Mouse (Mus musculus): ENCODE measurements around the gene Mbnl2. TPM values are rescaled to one million over a fixed set of nuclear protein-coding genes. Genes with fewer than 3 reads are reported as not detected.
A peak's percentile ranks its signal among the peaks of the same experiment; 100 is the strongest.

Gene Mbnl2
- polyA plus RNA-seq, 1 experiment from 2014 or later: 111 TPM

DNA sequence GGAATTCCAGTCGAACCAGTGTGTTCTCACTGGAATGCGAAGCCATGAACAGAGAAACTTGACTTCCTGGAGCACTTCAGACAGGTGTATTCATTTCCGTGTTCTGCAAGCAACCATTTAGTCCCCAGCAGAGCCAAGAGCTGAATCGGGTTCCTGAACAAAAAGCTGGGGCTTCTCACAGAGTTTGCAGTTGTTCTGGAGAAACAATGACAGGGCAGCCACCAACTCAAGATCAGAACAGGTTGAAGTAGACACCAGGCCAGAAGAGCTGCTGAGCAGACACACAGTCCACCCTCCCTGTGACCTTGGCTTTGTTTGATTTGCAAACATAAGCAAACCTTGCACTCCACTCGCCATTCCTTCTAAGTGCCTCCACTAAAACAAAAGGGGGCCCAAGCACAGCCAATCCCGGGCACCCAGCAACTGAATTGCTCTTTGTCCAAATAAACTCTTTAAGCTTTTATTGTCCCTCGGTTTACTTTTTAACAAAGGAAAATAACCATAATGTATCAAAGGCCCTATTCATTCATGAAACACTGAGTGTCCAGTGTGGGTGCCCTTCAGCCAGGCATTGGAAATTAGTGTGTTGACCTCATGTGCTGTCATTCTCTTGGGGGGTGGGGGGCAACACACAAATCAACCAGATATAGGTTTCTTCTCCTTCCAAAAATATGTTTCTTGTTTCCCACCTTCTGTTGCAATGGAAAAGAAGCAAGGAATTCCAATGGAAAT lies 62.4 kb downstream of the Mbnl2 start:
- peak overlapping the region; percentile 12 for H3K4me2 ChIP-seq (replicated peaks)
- H3K9ac ChIP-seq: no peak overlapping the region
- peaks cover 42% of the 10 kb centered on the region for H3K4me1 ChIP-seq (replicated peaks)
- 25% methylated on average over 7 of the region's 7 CpGs for WGBS
- H3K27me3 ChIP-seq (replicated peaks): no peaks in the 10 kb centered on the region
- H3K9me3 ChIP-seq: no peaks in the 10 kb centered on the region
- ATAC-seq: peak; percentile 87
- no peaks in the 10 kb centered on the region; the same call in 1 of the 2 replicates for H3K36me3 ChIP-seq
- peak overlapping the region; percentile 79 for H3K27ac ChIP-seq
- no peak overlapping the region for H3K4me3 ChIP-seq (replicated peaks)

DNA sequence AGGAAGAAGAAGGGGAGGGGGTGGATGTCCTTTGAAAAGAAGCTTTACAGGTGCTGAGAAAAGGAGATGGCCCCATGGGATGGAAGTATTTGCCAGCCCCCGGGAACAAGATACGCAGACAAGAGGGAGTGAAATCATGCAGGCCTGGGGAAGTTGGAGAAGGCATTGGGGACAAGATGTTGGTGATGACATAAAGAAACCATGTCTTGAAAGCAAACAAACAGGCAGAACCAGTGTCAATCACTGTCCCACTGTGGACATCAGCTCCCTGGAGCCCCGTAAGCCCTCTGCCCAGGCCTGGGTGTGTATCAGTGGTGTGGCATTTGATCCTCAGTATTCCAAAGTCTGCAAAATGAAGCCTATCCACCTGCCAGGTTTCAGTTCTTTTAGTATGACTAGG lies 63.2 kb downstream of the Mbnl2 start:
- Histone ChIP-seq H3K36me3 (no peaks in the 10 kb centered on the region; the same call in 1 of the 2 replicates), H3K27me3 (replicated peaks) (no peaks in the 10 kb centered on the region), H3K9ac (no peak overlapping the region), H3K4me3 (replicated peaks) (no peak overlapping the region), H3K27ac (peak overlapping the region; percentile 79), H3K4me2 (replicated peaks) (no peak overlapping the region), H3K9me3 (no peaks in the 10 kb centered on the region), H3K4me1 (replicated peaks) (peaks cover 38% of the 10 kb centered on the region)
- 62% methylated on average over 3 of the region's 3 CpGs for WGBS
- ATAC-seq: no peak

DNA sequence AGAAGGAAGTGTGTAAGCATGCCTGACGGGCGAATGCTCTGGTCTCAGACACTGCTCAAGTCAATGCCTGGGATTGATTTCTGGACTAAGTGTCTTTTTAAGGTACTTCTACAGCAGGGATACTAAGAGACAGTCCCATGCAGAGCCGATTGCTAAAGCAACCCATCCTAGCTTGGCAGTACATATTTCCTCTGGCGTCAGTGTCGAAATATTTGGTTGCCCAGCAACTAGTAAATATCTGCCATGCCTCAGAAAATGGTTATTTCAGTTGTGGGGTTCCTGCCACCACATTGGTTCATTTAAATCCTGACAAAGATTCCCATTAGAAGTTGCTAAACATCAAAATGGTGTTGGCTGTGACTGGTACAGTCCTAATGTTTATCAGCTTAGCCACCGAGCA lies 66.4 kb downstream of the Mbnl2 start:
- H3K4me3 ChIP-seq (replicated peaks): no peak overlapping the region
- no peaks in the 10 kb centered on the region for H3K9me3 ChIP-seq
- 67% methylated on average over 6 of the region's 6 CpGs for WGBS
- ATAC-seq: no peak
- no peaks in the 10 kb centered on the region for H3K27me3 ChIP-seq (replicated peaks)
- no peak overlapping the region for H3K9ac ChIP-seq
- H3K4me1 ChIP-seq (replicated peaks): peaks cover 20% of the 10 kb centered on the region
- H3K27ac ChIP-seq: 0 out of 2 replicates have a peak overlapping the region, but pooled peaks have one; percentile 1
- H3K36me3 ChIP-seq: peaks cover 9% of the 10 kb centered on the region; the same call in 1 of the 2 replicates
- no peak overlapping the region for H3K4me2 ChIP-seq (replicated peaks)

DNA sequence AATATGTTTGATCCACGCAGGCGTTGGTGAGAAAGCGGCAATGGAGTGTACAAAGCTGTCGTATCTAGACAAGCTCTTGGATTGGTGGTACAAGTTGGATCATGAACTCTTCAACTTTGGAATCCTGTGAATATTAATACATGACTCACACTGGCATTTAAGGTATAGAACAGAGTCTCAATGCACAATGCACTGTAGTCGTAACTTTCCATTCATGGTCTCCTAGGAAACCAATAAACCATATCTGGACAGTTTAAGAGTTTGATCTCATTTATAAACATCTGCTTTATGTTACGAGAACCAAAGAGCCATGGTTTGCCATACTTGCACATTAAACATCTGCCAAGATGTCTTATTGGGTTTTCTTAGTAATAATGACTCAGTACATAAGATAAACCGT lies 66.9 kb downstream of the Mbnl2 start:
- H3K9me3 ChIP-seq: no peaks in the 10 kb centered on the region
- ATAC-seq: peak; percentile 29
- peaks cover 17% of the 10 kb centered on the region for H3K4me1 ChIP-seq (replicated peaks)
- no peak overlapping the region for H3K4me3 ChIP-seq (replicated peaks)
- no peak overlapping the region for H3K4me2 ChIP-seq (replicated peaks)
- H3K36me3 ChIP-seq: peaks cover 9% of the 10 kb centered on the region; the same call in 1 of the 2 replicates
- 52% methylated on average over 7 of the region's 7 CpGs for WGBS
- H3K27me3 ChIP-seq (replicated peaks): no peaks in the 10 kb centered on the region
- H3K9ac ChIP-seq: no peak overlapping the region
- 0 out of 2 replicates have a peak overlapping the region, but pooled peaks have one; percentile 1 for H3K27ac ChIP-seq

DNA sequence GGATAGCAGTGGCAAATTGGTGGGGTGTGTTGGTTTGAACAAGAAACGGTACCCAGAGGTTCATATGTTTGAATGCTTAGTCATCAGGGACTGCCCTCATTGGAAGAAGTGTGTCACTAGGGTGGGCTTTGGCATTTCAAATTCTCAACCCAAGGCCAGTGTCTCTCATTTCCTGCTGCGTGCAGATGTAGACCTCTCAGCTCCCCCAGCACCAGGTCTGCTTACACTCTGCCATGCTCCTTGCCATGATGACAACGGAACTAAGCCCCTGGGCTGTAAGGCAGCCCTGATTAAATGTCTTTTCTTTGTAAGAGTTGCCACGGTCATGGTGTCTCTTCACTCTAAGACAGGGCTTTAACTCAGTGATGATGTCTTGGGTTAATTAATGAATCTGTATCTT lies 69.2 kb downstream of the Mbnl2 start:
- 92% methylated on average over 4 of the region's 4 CpGs for WGBS

DNA sequence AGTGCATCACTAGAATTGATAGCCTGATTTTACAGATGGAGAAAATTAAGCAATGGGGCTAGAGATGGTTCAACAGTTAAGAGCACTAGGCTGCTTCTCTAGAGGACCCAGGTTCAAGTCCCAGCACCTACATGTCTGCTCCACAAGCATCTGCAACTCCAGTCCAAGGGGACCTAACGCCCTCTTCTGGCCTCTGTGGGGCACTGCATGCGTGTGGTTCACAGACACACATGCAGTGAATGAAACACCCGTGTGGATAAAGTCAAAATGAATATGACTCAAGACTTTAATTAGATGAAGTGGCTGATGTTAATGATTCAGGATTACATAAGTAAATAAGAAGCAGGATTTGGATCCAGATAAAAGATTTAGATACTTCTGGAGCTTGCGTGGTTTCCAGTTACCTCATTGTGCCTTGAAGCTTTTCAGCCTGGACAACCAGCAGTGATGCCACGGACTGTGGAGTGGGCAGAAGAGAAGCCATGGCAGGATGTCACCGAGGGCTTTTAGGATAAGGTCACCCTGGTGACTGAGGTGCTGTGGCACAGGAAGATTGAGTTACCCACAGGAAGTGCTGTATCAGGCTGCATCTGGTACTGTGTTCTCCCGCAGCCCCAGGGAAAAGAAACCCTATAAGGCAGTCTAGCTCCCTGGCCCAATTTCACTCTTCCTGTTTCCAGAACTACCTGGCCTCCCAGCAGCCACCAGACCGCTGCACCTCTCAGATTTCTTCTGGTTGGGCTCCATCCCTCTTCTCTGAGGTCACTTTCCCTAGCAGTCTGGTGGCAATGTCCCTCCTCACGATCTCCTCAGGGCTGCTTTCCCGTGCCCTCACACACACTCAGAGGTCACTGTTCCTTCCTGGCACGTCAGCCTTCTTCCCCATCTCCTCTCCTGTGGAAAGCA lies 72.2 kb downstream of the Mbnl2 start:
- no peak overlapping the region for H3K4me2 ChIP-seq (replicated peaks)
- ATAC-seq: no peak
- H3K27me3 ChIP-seq (replicated peaks): no peaks in the 10 kb centered on the region
- H3K36me3 ChIP-seq: peaks cover 9% of the 10 kb centered on the region; the same call in 1 of the 2 replicates
- H3K9me3 ChIP-seq: no peaks in the 10 kb centered on the region
- no peak overlapping the region for H3K27ac ChIP-seq
- 82% methylated on average over 11 of the region's 11 CpGs for WGBS
- H3K9ac ChIP-seq: no peak overlapping the region
- H3K4me1 ChIP-seq (replicated peaks): peaks cover 9% of the 10 kb centered on the region
- H3K4me3 ChIP-seq (replicated peaks): no peak overlapping the region

More for the DNA sequence above, 69.2 kb downstream of the Mbnl2 start:
- H3K4me2 ChIP-seq (replicated peaks): no peak overlapping the region
- H3K4me3 ChIP-seq (replicated peaks): no peak overlapping the region
- H3K4me1 ChIP-seq (replicated peaks): peaks cover 7% of the 10 kb centered on the region; the same call in 1 of the 2 replicates
- no peaks in the 10 kb centered on the region for H3K9me3 ChIP-seq
- no peak for ATAC-seq
- H3K27me3 ChIP-seq (replicated peaks): no peaks in the 10 kb centered on the region
- H3K36me3 ChIP-seq: peaks cover 9% of the 10 kb centered on the region; the same call in 1 of the 2 replicates
- no peak overlapping the region for H3K9ac ChIP-seq
- no peak overlapping the region for H3K27ac ChIP-seq

DNA sequence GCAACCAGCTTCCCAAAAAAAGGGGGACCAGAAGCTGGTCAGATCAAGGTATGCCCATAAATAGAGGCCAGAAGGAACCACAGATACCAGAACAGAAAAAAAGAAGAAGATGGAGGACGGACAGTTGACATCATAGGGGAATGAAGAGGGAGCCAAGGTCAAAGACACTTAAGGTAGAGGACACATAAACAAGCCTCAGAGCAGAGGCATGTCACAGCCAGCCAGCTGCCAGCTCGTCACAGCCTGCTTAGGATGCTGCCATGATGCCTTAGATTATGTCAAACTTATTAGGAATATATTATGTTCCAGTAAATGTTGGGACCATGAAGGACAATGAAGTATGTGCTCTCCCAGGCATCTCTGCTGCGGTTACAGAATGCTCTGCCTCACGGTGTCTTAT lies 73.9 kb downstream of the Mbnl2 start:
- Histone ChIP-seq H3K9ac (no peak overlapping the region), H3K4me1 (replicated peaks) (peaks cover 23% of the 10 kb centered on the region), H3K27ac (no peak overlapping the region), H3K36me3 (peaks cover 9% of the 10 kb centered on the region; the same call in 1 of the 2 replicates), H3K4me3 (replicated peaks) (no peak overlapping the region), H3K4me2 (replicated peaks) (no peak overlapping the region), H3K27me3 (replicated peaks) (no peaks in the 10 kb centered on the region), H3K9me3 (no peaks in the 10 kb centered on the region)
- 91% methylated on average over 4 of the region's 4 CpGs for WGBS
- no peak for ATAC-seq

DNA sequence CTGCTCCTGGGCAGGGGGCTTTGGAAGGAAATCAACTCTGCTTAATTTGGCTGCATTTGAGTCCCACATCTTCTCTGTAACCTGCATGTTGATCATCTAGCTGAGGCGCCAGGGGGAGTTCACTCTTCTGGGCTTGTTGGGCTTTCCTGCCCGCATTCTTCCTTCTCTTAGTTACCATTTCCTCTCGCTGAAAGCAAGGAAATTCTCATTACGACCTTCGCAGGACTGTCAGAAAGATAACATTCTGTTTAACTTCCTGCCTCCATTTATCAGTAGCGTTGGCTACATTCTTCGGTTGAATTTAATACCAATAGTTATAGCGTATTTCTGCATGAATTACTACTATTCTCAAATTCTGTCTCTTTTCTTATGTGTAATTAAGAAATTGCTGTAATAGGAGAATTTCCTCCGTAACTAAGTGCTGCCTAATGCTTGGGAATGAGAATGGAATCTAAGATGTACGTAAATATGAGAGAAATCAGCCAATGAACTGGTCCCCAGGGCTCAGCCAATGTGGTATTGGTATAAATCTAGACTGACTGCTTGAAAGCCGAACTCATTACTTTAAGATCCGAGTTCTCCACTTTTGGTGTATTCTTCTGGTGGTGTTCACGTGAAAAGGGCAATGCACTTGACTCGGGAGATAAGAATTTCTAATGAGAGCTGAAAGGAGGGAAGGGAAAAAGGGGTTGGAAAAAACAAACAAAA lies 76.8 kb downstream of the Mbnl2 start:
- Histone ChIP-seq H3K27ac (0 out of 2 replicates have a peak overlapping the region, but pooled peaks have one; percentile 17), H3K4me3 (replicated peaks) (no peak overlapping the region), H3K4me1 (replicated peaks) (peaks cover 36% of the 10 kb centered on the region), H3K4me2 (replicated peaks) (no peak overlapping the region), H3K27me3 (replicated peaks) (no peaks in the 10 kb centered on the region), H3K9me3 (no peaks in the 10 kb centered on the region), H3K9ac (no peak overlapping the region), H3K36me3 (0 out of 2 replicates have a peak, but pooled peaks cover 3% of the 10 kb centered on the region)
- WGBS: 48% methylated on average over 14 of the region's 14 CpGs
- no peak for ATAC-seq

DNA sequence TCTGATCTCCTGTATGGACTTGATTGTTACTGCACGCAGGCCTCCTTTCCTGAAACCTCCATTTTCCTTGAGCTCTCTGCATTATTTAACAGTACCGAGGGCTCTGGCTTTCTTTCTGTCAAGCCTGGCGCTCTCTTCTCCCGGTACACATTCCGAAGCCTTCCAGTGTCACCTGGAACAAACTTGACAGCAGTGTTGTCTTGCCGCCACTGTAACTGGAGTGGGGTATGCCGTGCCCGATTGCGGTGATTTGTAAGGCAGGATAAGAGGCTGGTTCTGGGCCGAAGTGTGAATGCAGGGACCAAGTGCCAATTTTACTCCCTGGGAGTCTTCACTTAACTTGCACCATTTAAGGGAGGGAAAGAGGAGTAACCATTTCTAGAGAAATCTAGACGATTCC lies 77.7 kb downstream of the Mbnl2 start:
- Histone ChIP-seq H3K9me3 (no peaks in the 10 kb centered on the region), H3K4me1 (replicated peaks) (peaks cover 36% of the 10 kb centered on the region), H3K27me3 (replicated peaks) (no peaks in the 10 kb centered on the region), H3K27ac (0 out of 2 replicates have a peak overlapping the region, but pooled peaks have one; percentile 17), H3K4me2 (replicated peaks) (no peak overlapping the region), H3K9ac (no peak overlapping the region), H3K4me3 (replicated peaks) (no peak overlapping the region), H3K36me3 (0 out of 2 replicates have a peak, but pooled peaks cover 6% of the 10 kb centered on the region)
- ATAC-seq: no peak
- 59% methylated on average over 11 of the region's 11 CpGs for WGBS

DNA sequence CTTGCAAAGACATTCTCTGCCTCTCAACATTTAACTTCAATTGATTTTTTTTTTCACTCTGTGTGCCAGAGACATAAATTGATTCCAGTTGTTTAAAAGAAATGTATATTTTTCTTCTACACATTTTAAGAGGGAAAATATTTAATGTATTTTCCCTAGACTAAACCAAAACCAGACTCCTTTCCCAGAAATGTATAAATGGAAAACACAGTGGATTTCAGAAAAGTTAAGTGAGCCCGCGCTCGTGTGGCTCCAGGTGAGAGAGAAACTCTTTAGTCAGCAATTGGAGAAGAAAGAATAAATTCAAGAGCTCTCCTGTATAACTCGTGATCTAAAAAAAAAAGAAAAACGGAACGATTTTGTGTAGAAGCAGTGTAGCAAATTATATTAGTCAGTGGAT lies 79.1 kb downstream of the Mbnl2 start:
- Histone ChIP-seq H3K36me3 (0 out of 2 replicates have a peak, but pooled peaks cover 6% of the 10 kb centered on the region), H3K27me3 (replicated peaks) (no peaks in the 10 kb centered on the region), H3K4me2 (replicated peaks) (no peak overlapping the region), H3K4me1 (replicated peaks) (peaks cover 36% of the 10 kb centered on the region), H3K4me3 (replicated peaks) (no peak overlapping the region), H3K27ac (0 out of 2 replicates have a peak overlapping the region, but pooled peaks have one; percentile 32), H3K9ac (no peak overlapping the region), H3K9me3 (no peaks in the 10 kb centered on the region)
- ATAC-seq: no peak
- 48% methylated on average over 6 of the region's 6 CpGs for WGBS

DNA sequence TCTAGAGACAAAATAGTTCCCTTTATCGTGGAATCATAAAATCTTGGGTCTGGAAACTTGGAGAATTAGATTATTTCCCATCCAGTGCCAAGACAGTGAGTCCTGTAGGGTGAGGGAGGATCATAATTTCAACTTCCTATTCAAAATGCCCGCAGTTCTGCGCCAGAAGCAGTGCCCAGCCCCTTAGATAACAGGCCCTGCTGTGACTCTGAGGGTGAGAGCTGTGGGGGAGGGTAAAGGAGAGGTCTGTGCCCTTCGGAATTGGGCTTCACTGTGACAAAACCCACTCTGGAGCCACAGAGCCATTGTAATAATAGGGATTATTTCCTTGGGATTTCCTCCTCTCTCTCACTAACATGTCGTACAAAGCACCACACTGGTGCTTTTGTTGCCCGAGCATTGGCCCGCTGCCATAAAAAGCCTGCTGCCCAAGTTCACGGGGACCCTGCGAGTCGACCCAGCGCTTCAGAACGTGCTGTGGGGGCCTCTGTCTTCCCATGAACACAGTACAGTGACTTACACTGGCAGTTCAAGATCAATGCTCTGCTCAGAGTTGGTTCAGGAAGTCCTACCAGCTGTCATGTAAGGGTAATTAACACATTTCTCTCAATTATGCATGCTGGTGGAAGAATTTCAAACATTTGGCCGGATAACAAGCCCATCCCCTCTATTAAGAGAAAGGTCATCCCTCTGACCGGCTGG lies 79.7 kb downstream of the Mbnl2 start:
- Histone ChIP-seq H3K4me2 (replicated peaks) (peak overlapping the region; percentile 39), H3K4me1 (replicated peaks) (peaks cover 36% of the 10 kb centered on the region), H3K9ac (no peak overlapping the region), H3K9me3 (no peaks in the 10 kb centered on the region), H3K4me3 (replicated peaks) (no peak overlapping the region), H3K36me3 (0 out of 2 replicates have a peak, but pooled peaks cover 6% of the 10 kb centered on the region), H3K27me3 (replicated peaks) (no peaks in the 10 kb centered on the region), H3K27ac (peak overlapping the region; percentile 58)
- ATAC-seq: peak; percentile 79
- WGBS: 20% methylated on average over 14 of the region's 14 CpGs
